Mouse (Mus musculus) G1E-ER4 (cell line): ENCODE results near the gene D17H6S53E. TPM values are rescaled to one million over a fixed set of nuclear protein-coding genes. Genes with fewer than 3 reads are reported as not detected.

Experiments used
- GATA1 ChIP-seq: IDR thresholded peaks from one replicate; pipeline ENCODE4 v1.8.0; 2012; ENCODE audit warnings: low read length, inconsistent platforms
- polyA plus RNA-seq: library from polyadenylated mRNA; stranded (reverse); fragments of >175 nt; gene quantifications from 2 replicates; pipeline ENCODE4 v1.2.3, GENCODE M21; 2012

Gene D17H6S53E
- polyA plus RNA-seq, 1 experiment = 13.3 TPM

GRCm38 (mm10) chr17:35140490-35140996 lies 14.4 kb downstream of the D17H6S53E start:
- TF ChIP-seq GATA1 = no peak

GRCm38 (mm10) chr17:35141971-35142370 lies 15.8 kb downstream of the D17H6S53E start:
- TF ChIP-seq GATA1 = no peak

GRCm38 (mm10) chr17:35146139-35146538 lies 20.0 kb downstream of the D17H6S53E start:
- TF ChIP-seq GATA1 = no peak

- no peak for TF ChIP-seq GATA1
These were observed 21.2 kb downstream of the D17H6S53E start for GRCm38 (mm10) chr17:35147348-35147747.

- no peak for TF ChIP-seq GATA1
These were observed 21.9 kb downstream of the D17H6S53E start for GRCm38 (mm10) chr17:35147922-35148639.

- TF ChIP-seq GATA1 = no peak
These were observed 25.9 kb downstream of the D17H6S53E start for GRCm38 (mm10) chr17:35152121-35152520.

- no peak for TF ChIP-seq GATA1
These were observed 26.9 kb downstream of the D17H6S53E start for GRCm38 (mm10) chr17:35153077-35153476.

GRCm38 (mm10) chr17:35153931-35154330 lies 27.8 kb downstream of the D17H6S53E start:
- no peak for TF ChIP-seq GATA1

GRCm38 (mm10) chr17:35154616-35155015 lies 28.4 kb downstream of the D17H6S53E start:
- TF ChIP-seq GATA1 = no peak

- no peak for TF ChIP-seq GATA1
These were observed 29.3 kb downstream of the D17H6S53E start for GRCm38 (mm10) chr17:35155451-35155850.

- TF ChIP-seq GATA1 = no peak
These were observed 30.5 kb downstream of the D17H6S53E start for GRCm38 (mm10) chr17:35156461-35157200.

- TF ChIP-seq GATA1 = no peak
These were observed 31.1 kb downstream of the D17H6S53E start for GRCm38 (mm10) chr17:35157254-35157653.

GRCm38 (mm10) chr17:35157661-35158175 lies 31.5 kb downstream of the D17H6S53E start:
- TF ChIP-seq GATA1 = no peak

GRCm38 (mm10) chr17:35158850-35159593 lies 32.8 kb downstream of the D17H6S53E start:
- no peak for TF ChIP-seq GATA1

- TF ChIP-seq GATA1 = no peak
These were observed 33.5 kb downstream of the D17H6S53E start for GRCm38 (mm10) chr17:35159638-35160037.

GRCm38 (mm10) chr17:35161421-35161820 lies 35.2 kb downstream of the D17H6S53E start:
- TF ChIP-seq GATA1 = no peak
